Mouse (Mus musculus): ENCODE data around the gene Mapkap1. TPM values are rescaled to one million over a fixed set of nuclear protein-coding genes. Genes with fewer than 3 reads are reported as not detected.
A peak's percentile ranks its signal among the peaks of the same experiment; 100 is the strongest.

The Mapkap1 gene
- polyA plus RNA-seq (2012; rRNA removed): 52.4 and 55.3 TPM in 2 replicates

- peak; percentile 90 for DNase-seq (ENCODE audit: low spot score)
These were observed at the start of gene Mapkap1 for GRCm38 (mm10) chr2:34406601-34407464. Gene Mapkap1, plus strand, starts transcription at chr2:34406771.

GRCm38 (mm10) chr2:34363678-34364077, 42.9 kb upstream of the Mapkap1 start:
- no peak for DNase-seq (ENCODE audit: low spot score)

GRCm38 (mm10) chr2:34367024-34367423, 39.5 kb upstream of the Mapkap1 start:
- DNase-seq (ENCODE audit: low spot score): no peak

GRCm38 (mm10) chr2:34368396-34368795, 38.2 kb upstream of the Mapkap1 start:
- DNase-seq (ENCODE audit: low spot score): no peak

- DNase-seq (ENCODE audit: low spot score): no peak
These were observed 36.2 kb upstream of the Mapkap1 start for GRCm38 (mm10) chr2:34370349-34370724.

GRCm38 (mm10) chr2:34370725-34371440, 35.7 kb upstream of the Mapkap1 start:
- peak; percentile 36 for DNase-seq (ENCODE audit: low spot score)

- peak; percentile 47 for DNase-seq (ENCODE audit: low spot score)
These were observed 34.9 kb upstream of the Mapkap1 start for GRCm38 (mm10) chr2:34371441-34372304.

GRCm38 (mm10) chr2:34372305-34373301, 34.0 kb upstream of the Mapkap1 start, which contains the start of gene Pbx3:
Gene Pbx3, minus strand, starts transcription at chr2:34373142.
- peak; percentile 91 for DNase-seq (ENCODE audit: low spot score)

GRCm38 (mm10) chr2:34373886-34374285, 32.7 kb upstream of the Mapkap1 start:
- DNase-seq (ENCODE audit: low spot score): no peak

- DNase-seq (ENCODE audit: low spot score): no peak
These were observed 32.2 kb upstream of the Mapkap1 start for GRCm38 (mm10) chr2:34374349-34374748.

- DNase-seq (ENCODE audit: low spot score): no peak
These were observed 27.6 kb upstream of the Mapkap1 start for GRCm38 (mm10) chr2:34378930-34379329.

- no peak for DNase-seq (ENCODE audit: low spot score)
These were observed 7.0 kb upstream of the Mapkap1 start for GRCm38 (mm10) chr2:34399535-34399934.

- no peak for DNase-seq (ENCODE audit: low spot score)
These were observed 1.0 kb downstream of the Mapkap1 start for GRCm38 (mm10) chr2:34407596-34407995.

GRCm38 (mm10) chr2:34408341-34408740, 1.8 kb downstream of the Mapkap1 start:
- no peak for DNase-seq (ENCODE audit: low spot score)

- DNase-seq (ENCODE audit: low spot score): no peak
These were observed 3.3 kb downstream of the Mapkap1 start for GRCm38 (mm10) chr2:34409741-34410340.

GRCm38 (mm10) chr2:34420256-34420655, 13.7 kb downstream of the Mapkap1 start:
- DNase-seq (ENCODE audit: low spot score): no peak

- DNase-seq (ENCODE audit: low spot score): no peak
These were observed 17.6 kb downstream of the Mapkap1 start for GRCm38 (mm10) chr2:34424186-34424585.

- DNase-seq (ENCODE audit: low spot score): no peak
These were observed 19.1 kb downstream of the Mapkap1 start for GRCm38 (mm10) chr2:34425573-34426223.

- DNase-seq (ENCODE audit: low spot score): no peak
These were observed 24.1 kb downstream of the Mapkap1 start for GRCm38 (mm10) chr2:34430663-34431062.

Data from urinary bladder, adult 2 months (tissue).